Mouse (Mus musculus) CD4-positive naive resting alpha-beta T cell, adult 57 days (primary cell): ENCODE data around the gene Olfr412. TPM values are rescaled to one million over a fixed set of nuclear protein-coding genes. Genes with fewer than 3 reads are reported as not detected.

Experiments used
- total RNA-seq: library from RNA; stranded (reverse); gene quantifications from one replicate; pipeline ENCODE4 v1.2.4, GENCODE M21; 2023

Gene Olfr412
- not detected for total RNA-seq

GRCm38 (mm10) chr11:74361769-74362168 is at the start of gene Olfr412:
Olfr412 (plus strand) TSS chr11:74362069.

GRCm38 (mm10) chr11:74337931-74338330 is 23.9 kb upstream of the Olfr412 start, which contains the start of gene Olfr410:
Olfr410 (minus strand) TSS chr11:74338031.

GRCm38 (mm10) chr11:74352550-74352949 is 9.3 kb upstream of the Olfr412 start, which contains the start of gene Olfr411:
Olfr411 (minus strand) TSS chr11:74352650.

Other genes starting within 250 kb of the Olfr412 start
- gene Olfr401, start 248.4 kb upstream of the Olfr412 start, total RNA-seq = not detected
- gene Olfr402, start 208.5 kb upstream of the Olfr412 start, total RNA-seq = not detected
- not detected for gene Olfr403, start 175.8 kb upstream of the Olfr412 start, total RNA-seq
- not detected for gene Olfr43, start 150.7 kb upstream of the Olfr412 start, total RNA-seq
- gene Olfr406, start 102.3 kb upstream of the Olfr412 start, total RNA-seq = not detected
- gene Olfr59, start 78.3 kb upstream of the Olfr412 start, total RNA-seq = not detected
- not detected for gene Olfr410, start 24.0 kb upstream of the Olfr412 start, total RNA-seq
- gene Olfr411, start 9.4 kb upstream of the Olfr412 start, total RNA-seq = not detected
- 5.6 TPM for gene Rap1gap2, start 248.8 kb downstream of the Olfr412 start, total RNA-seq